Mouse (Mus musculus): ENCODE results near the gene Sema6d. TPM values are rescaled to one million over a fixed set of nuclear protein-coding genes. Genes with fewer than 3 reads are reported as not detected.
A peak's percentile ranks its signal among the peaks of the same experiment; 100 is the strongest.

The Sema6d gene
- polyA plus RNA-seq, 1 experiment from 2014 or later, result 16.0 TPM

DNA sequence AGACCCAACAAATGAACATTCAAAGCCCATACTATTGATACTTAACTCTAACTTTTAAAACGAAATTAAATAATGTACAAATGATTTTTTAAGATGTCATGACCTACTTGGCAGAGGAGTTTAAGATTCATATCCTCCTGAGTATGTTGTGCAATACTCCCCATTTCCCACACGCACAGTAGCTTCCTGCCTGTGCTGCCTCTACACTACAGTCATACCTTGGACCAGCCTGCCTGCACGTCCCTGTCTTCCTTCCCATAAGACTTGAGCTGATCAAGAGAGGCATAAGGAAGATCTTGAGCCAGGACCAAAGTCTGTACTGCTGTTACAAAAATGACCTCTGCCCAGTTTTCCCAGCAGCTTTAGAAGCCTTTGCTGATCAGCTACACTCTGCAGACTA, 509.2 kb downstream of the Sema6d start:
- no peak overlapping the region for H3K4me3 ChIP-seq (ENCODE audit: low read depth, low read length)
- no peak overlapping the region for H3K27ac ChIP-seq (ENCODE audit: low read length)
- H3K4me2 ChIP-seq (replicated peaks; ENCODE audit: low read depth, low read length), result no peak overlapping the region
- H3K27me3 ChIP-seq (ENCODE audit: control insufficient read depth, insufficient read depth, low read length), result no peaks in the 10 kb centered on the region
- no peaks in the 10 kb centered on the region for H3K9me3 ChIP-seq (ENCODE audit: control insufficient read depth, low read depth, low read length)
- no peaks in the 10 kb centered on the region for H3K36me3 ChIP-seq (ENCODE audit: control insufficient read depth, insufficient read depth, low read length)
- H3K4me1 ChIP-seq (ENCODE audit: control insufficient read depth, insufficient read depth, low read length), result no peaks in the 10 kb centered on the region
- no peak overlapping the region for H3K9ac ChIP-seq (replicated peaks; ENCODE audit: low read depth, low read length)
- WGBS, result 65% methylated on average over 3 of the region's 3 CpGs
- ATAC-seq (ENCODE audit: insufficient number of reproducible peaks, insufficient read depth, low FRiP score, low read depth), result no peak

DNA sequence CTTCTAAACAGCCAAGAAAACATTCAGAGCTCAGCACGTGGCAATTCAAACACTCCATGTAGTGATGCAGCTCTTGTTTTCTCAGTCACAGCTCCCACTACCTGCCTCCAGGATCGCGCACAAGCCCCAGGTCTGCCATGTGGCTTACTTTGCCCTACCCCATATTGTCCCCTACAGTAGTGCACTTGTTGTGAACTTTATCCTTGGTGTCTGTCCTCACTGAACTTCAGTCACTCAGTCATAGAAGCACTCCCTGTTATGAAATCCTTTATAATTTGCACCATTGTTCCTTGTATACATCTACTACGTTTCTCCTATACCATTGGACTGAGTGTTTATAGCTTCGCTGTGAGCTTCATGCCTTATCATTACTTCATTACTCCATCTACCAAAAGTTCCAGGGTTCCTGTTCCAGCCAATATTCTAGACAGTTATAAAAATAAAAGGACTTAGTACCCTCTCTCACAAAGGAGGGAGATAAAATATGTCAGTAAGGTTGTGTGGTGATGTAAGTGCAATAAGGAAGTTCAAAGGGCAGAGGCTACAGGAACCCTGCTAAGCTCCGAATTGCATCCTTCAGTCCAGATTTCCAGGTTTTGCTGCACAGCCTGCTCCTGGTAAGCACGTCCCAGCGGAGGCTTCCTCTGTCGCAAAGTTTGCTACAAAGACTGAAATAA, 512.1 kb downstream of the Sema6d start:
- no peaks in the 10 kb centered on the region for H3K9me3 ChIP-seq (ENCODE audit: control insufficient read depth, low read depth, low read length)
- no peak overlapping the region for H3K27ac ChIP-seq (ENCODE audit: low read length)
- ATAC-seq (ENCODE audit: insufficient number of reproducible peaks, insufficient read depth, low FRiP score, low read depth), result no peak
- no peak overlapping the region for H3K4me2 ChIP-seq (replicated peaks; ENCODE audit: low read depth, low read length)
- H3K27me3 ChIP-seq (ENCODE audit: control insufficient read depth, insufficient read depth, low read length), result no peaks in the 10 kb centered on the region
- no peak overlapping the region for H3K4me3 ChIP-seq (ENCODE audit: low read depth, low read length)
- H3K4me1 ChIP-seq (ENCODE audit: control insufficient read depth, insufficient read depth, low read length), result no peaks in the 10 kb centered on the region
- no peaks in the 10 kb centered on the region for H3K36me3 ChIP-seq (ENCODE audit: control insufficient read depth, insufficient read depth, low read length)
- no peak overlapping the region for H3K9ac ChIP-seq (replicated peaks; ENCODE audit: low read depth, low read length)
- WGBS, result 73% methylated on average over 9 of the region's 9 CpGs

DNA sequence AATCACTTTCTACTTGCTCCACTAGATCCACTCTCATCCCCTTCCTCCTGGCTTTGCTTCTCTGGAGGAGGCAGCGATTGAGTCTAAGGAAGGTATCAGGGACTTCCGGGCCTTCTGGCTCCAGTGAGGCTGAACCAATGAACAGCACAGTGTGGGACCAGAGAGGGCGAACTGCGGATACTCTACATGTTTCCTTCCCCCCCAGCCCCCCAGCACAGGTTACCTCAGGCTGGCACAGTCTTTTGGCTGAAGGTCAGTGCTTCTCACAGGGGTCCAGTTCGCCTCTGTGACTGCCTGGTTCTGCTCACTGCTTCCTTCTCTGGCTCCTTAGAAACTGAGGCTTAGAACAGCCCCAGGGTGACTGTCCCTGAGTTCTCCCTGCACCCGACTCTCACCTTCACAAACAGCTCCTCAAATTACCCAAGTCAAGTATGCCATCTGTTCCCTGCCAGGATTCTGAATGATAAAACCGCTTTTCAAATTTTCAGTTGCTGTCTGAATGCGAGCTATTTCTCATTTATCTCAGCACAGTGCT, 512.7 kb downstream of the Sema6d start:
- WGBS, result 67% methylated on average over 8 of the region's 8 CpGs
- Histone ChIP-seq H3K36me3 (ENCODE audit: control insufficient read depth, insufficient read depth, low read length) (no peaks in the 10 kb centered on the region), H3K27me3 (ENCODE audit: control insufficient read depth, insufficient read depth, low read length) (no peaks in the 10 kb centered on the region), H3K4me3 (ENCODE audit: low read depth, low read length) (no peak overlapping the region), H3K9me3 (ENCODE audit: control insufficient read depth, low read depth, low read length) (no peaks in the 10 kb centered on the region), H3K9ac (replicated peaks; ENCODE audit: low read depth, low read length) (no peak overlapping the region), H3K4me2 (replicated peaks; ENCODE audit: low read depth, low read length) (no peak overlapping the region), H3K27ac (ENCODE audit: low read length) (no peak overlapping the region), H3K4me1 (ENCODE audit: control insufficient read depth, insufficient read depth, low read length) (no peaks in the 10 kb centered on the region)
- ATAC-seq (ENCODE audit: insufficient number of reproducible peaks, insufficient read depth, low FRiP score, low read depth), result no peak

DNA sequence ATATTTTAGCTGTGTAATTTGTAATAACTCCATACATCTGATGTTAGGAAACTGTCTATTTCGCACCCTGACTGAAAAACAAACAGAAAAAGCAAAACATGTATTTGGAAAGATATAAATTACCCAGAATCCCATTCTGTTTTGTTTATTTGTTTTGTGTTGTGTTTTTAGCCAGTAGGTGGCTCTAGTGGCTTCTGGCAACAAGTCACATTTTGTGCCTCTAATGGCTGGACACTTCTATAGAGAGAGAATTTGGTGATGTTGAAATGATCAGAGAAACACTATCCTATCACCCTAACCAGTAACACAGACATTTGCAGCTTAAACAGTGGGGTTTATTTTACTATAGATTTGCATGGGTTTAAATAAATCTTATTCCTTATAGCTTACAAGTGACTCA, 515.6 kb downstream of the Sema6d start:
- Histone ChIP-seq H3K36me3 (ENCODE audit: control insufficient read depth, insufficient read depth, low read length) (no peaks in the 10 kb centered on the region), H3K4me3 (ENCODE audit: low read depth, low read length) (no peak overlapping the region), H3K4me1 (ENCODE audit: control insufficient read depth, insufficient read depth, low read length) (0 out of 2 replicates have a peak, but pooled peaks cover 3% of the 10 kb centered on the region), H3K9me3 (ENCODE audit: control insufficient read depth, low read depth, low read length) (no peaks in the 10 kb centered on the region), H3K27me3 (ENCODE audit: control insufficient read depth, insufficient read depth, low read length) (no peaks in the 10 kb centered on the region), H3K4me2 (replicated peaks; ENCODE audit: low read depth, low read length) (no peak overlapping the region), H3K27ac (ENCODE audit: low read length) (no peak overlapping the region), H3K9ac (replicated peaks; ENCODE audit: low read depth, low read length) (no peak overlapping the region)
- WGBS, result 87% methylated on average over 1 of the region's 1 CpGs
- no peak for ATAC-seq (ENCODE audit: insufficient number of reproducible peaks, insufficient read depth, low FRiP score, low read depth)

DNA sequence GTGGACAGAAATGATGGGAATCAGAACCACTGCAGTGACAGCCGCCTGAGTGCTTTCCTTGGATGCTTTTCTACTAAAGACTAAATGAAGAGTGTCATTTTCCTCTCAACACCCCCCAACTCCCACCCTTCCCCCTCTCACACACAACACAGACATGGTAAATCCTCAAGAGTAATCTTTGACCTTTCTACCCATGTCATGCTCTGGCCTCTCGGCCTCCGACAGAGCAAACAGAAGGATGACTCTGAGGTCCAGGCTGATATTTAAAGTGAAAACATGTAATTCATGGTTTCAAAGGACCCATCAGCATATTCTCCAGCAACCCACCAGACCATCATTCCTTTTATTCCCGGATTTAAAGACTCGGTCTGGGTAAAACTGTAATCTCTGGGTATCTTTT, 518.2 kb downstream of the Sema6d start:
- no peaks in the 10 kb centered on the region for H3K9me3 ChIP-seq (ENCODE audit: control insufficient read depth, low read depth, low read length)
- no peak for ATAC-seq (ENCODE audit: insufficient number of reproducible peaks, insufficient read depth, low FRiP score, low read depth)
- no peaks in the 10 kb centered on the region for H3K27me3 ChIP-seq (ENCODE audit: control insufficient read depth, insufficient read depth, low read length)
- WGBS, result 64% methylated on average over 5 of the region's 5 CpGs
- H3K27ac ChIP-seq (ENCODE audit: low read length), result no peak overlapping the region
- no peak overlapping the region for H3K9ac ChIP-seq (replicated peaks; ENCODE audit: low read depth, low read length)
- no peak overlapping the region for H3K4me3 ChIP-seq (ENCODE audit: low read depth, low read length)
- H3K36me3 ChIP-seq (ENCODE audit: control insufficient read depth, insufficient read depth, low read length), result no peaks in the 10 kb centered on the region
- H3K4me2 ChIP-seq (replicated peaks; ENCODE audit: low read depth, low read length), result no peak overlapping the region
- H3K4me1 ChIP-seq (ENCODE audit: control insufficient read depth, insufficient read depth, low read length), result peaks cover 9% of the 10 kb centered on the region; the same call in 1 of the 2 replicates

DNA sequence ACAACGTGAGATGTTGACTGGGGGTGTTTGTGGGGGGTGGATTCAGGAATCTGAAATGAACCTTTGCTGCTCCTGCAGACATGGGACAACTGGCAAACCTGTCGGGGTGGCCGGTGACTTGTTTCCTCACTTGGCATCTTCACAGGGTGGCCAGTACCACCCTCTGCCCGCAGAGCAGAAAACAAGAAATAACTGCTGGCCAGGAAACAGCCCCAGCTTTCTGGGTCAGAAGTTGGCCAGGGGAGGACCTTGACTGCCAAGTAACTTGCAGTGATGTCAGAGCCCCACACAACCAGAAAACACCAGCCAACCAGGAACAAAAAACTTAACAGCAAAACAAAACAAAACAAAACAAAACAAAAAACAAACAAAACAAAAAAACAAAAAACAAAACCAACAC, 518.8 kb downstream of the Sema6d start:
- Histone ChIP-seq H3K27ac (ENCODE audit: low read length) (no peak overlapping the region), H3K9ac (replicated peaks; ENCODE audit: low read depth, low read length) (no peak overlapping the region), H3K36me3 (ENCODE audit: control insufficient read depth, insufficient read depth, low read length) (no peaks in the 10 kb centered on the region), H3K9me3 (ENCODE audit: control insufficient read depth, low read depth, low read length) (no peaks in the 10 kb centered on the region), H3K4me2 (replicated peaks; ENCODE audit: low read depth, low read length) (no peak overlapping the region), H3K4me3 (ENCODE audit: low read depth, low read length) (no peak overlapping the region), H3K4me1 (ENCODE audit: control insufficient read depth, insufficient read depth, low read length) (peaks cover 11% of the 10 kb centered on the region; the same call in 1 of the 2 replicates), H3K27me3 (ENCODE audit: control insufficient read depth, insufficient read depth, low read length) (no peaks in the 10 kb centered on the region)
- no peak for ATAC-seq (ENCODE audit: insufficient number of reproducible peaks, insufficient read depth, low FRiP score, low read depth)
- WGBS, result 57% methylated on average over 4 of the region's 4 CpGs

DNA sequence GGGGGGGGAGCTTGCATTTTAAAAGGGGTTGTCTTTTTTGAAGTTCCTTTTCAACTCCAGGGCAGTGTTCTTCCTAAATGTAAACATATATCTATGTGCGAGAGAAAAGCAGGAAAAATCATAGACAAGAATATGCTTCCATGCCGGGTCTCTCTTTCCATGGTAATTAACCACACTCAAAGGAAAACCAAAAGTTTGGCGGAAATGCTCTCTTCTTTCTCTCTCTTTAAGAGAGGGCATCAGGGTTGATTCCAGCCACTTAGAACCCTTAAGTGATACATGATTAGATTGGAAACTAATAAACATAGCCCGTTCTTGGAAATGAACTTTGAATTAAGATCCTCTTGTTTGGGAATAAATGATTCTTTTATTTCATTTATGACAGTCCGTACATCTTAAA, 519.2 kb downstream of the Sema6d start:
- Histone ChIP-seq H3K4me3 (ENCODE audit: low read depth, low read length) (peak overlapping the region; percentile 74; the same call in 1 of the 2 replicates), H3K27me3 (ENCODE audit: control insufficient read depth, insufficient read depth, low read length) (no peaks in the 10 kb centered on the region), H3K9ac (replicated peaks; ENCODE audit: low read depth, low read length) (no peak overlapping the region), H3K36me3 (ENCODE audit: control insufficient read depth, insufficient read depth, low read length) (no peaks in the 10 kb centered on the region), H3K4me2 (replicated peaks; ENCODE audit: low read depth, low read length) (peak overlapping the region; percentile 72), H3K4me1 (ENCODE audit: control insufficient read depth, insufficient read depth, low read length) (peaks cover 11% of the 10 kb centered on the region; the same call in 1 of the 2 replicates), H3K9me3 (ENCODE audit: control insufficient read depth, low read depth, low read length) (no peaks in the 10 kb centered on the region), H3K27ac (ENCODE audit: low read length) (no peak overlapping the region)
- 16% methylated on average over 5 of the region's 5 CpGs for WGBS
- ATAC-seq (ENCODE audit: insufficient number of reproducible peaks, insufficient read depth, low FRiP score, low read depth), result no peak

DNA sequence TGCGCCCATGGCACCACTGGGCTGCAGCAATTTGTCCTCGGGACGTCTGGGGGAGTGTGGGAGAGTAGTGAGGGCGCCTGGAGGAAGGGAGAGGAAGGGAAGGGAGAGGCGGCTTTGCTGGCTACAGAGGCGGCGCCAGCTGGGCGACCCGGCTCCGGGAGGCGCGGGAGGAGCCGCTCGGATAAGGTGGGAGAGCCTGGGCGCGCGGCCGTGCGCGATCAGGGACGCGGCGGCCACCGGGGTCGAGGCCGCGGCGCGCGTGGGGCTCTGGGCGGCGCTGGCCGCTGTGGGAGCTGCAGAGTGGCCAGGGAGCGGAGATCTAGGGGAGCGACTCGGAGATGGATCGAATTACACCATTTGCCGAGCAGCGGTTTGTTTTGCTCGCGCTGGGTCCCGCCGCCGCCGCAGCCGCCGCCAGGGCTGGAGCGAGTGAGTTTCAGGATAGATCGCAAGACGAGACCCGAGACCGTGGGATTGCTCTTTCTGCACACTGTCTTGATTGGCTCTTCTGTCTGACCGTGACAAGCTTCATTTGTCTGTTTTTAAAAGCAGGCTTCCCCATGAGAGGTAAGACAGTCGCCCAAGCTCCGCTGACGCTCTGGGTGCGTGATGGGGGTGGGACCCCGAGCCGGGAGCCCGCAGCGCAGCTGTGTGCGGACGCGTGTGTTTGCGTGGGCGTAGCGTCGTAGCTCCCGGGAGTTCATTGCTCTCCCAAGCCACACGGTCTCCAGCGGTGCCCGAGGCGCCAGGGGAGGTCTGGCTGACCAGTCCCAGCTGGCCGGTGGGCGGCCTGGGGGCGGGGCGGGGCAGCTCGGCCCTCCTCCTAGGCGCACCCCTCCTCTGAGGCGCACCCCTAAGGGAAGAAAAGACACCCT, 520.2 kb downstream of the Sema6d start:
- Histone ChIP-seq H3K36me3 (ENCODE audit: control insufficient read depth, insufficient read depth, low read length) (no peaks in the 10 kb centered on the region), H3K4me1 (ENCODE audit: control insufficient read depth, insufficient read depth, low read length) (peaks cover 11% of the 10 kb centered on the region; the same call in 1 of the 2 replicates), H3K4me3 (ENCODE audit: low read depth, low read length) (peak overlapping the region; percentile 74), H3K4me2 (replicated peaks; ENCODE audit: low read depth, low read length) (peak overlapping the region; percentile 72), H3K9ac (replicated peaks; ENCODE audit: low read depth, low read length) (peak overlapping the region; percentile 75), H3K27me3 (ENCODE audit: control insufficient read depth, insufficient read depth, low read length) (no peaks in the 10 kb centered on the region), H3K27ac (ENCODE audit: low read length) (peak overlapping the region; percentile 96), H3K9me3 (ENCODE audit: control insufficient read depth, low read depth, low read length) (no peaks in the 10 kb centered on the region)
- WGBS, result under 1% methylated on average over 78 of the region's 80 CpGs
- ATAC-seq (ENCODE audit: insufficient number of reproducible peaks, insufficient read depth, low FRiP score, low read depth), result peak; percentile 90
